Mouse (Mus musculus): ENCODE measurements around the gene Rin2. TPM values are rescaled to one million over a fixed set of nuclear protein-coding genes. Genes with fewer than 3 reads are reported as not detected.
"Not testable (repeated sequence)": the region's sequence is repeated elsewhere in the genome, so short reads cannot be mapped to it uniquely, and the experiment has no call there.

The Rin2 gene
- polyA plus RNA-seq, 2 experiments from 2014 or later: 3.4 to 4.6 TPM

- peak; percentile 89 for ATAC-seq
Observed at GRCm38 (mm10) chr2:145903061-145903901, 228.3 kb downstream of the Rin2 start.

- no peak for ATAC-seq
Observed at GRCm38 (mm10) chr2:145903983-145904616, 229.1 kb downstream of the Rin2 start.

GRCm38 (mm10) chr2:145905156-145905555 lies 230.1 kb downstream of the Rin2 start:
- ATAC-seq: peak; percentile 78

GRCm38 (mm10) chr2:145905884-145906283 lies 230.9 kb downstream of the Rin2 start:
- ATAC-seq: not testable (repeated sequence)

GRCm38 (mm10) chr2:145920941-145921650 lies 246.1 kb downstream of the Rin2 start:
- no peak for ATAC-seq

- ATAC-seq: peak; percentile 99
Observed at GRCm38 (mm10) chr2:145934339-145935231, 259.6 kb downstream of the Rin2 start, which contains the start of the genes Cfap61 and Crnkl1. Gene Cfap61, plus strand, starts transcription at chr2:145934784. Gene Crnkl1, minus strand, starts transcription at chr2:145935014.

GRCm38 (mm10) chr2:145936975-145937374 lies 262.0 kb downstream of the Rin2 start:
- ATAC-seq: no peak

Other genes starting within 250 kb of the Rin2 start
- 100 to 1,000 TPM; 123 to 134 TPM for gene Naa20, start 226.9 kb downstream of the Rin2 start, polyA plus RNA-seq (2017; shearing (Covaris generic))

Measured in CD4-positive, CD25-positive, alpha-beta regulatory T cell, adult 4 months (primary cell).